Mouse (Mus musculus): ENCODE measurements at regions not wholly inside any gene's neighbourhood (a gene's known extent, or its start where the extent isn't known, plus 50 kb on each side); places are given as distances from the start of the nearest gene placed in this dataset.
A peak's percentile ranks its signal among the peaks of the same experiment; 100 is the strongest.

- DNase-seq, result peak; percentile 1
Observed at GRCm38 (mm10) chrX:150709416-150709815, 52.0 kb upstream of the Tro start.
